Mouse (Mus musculus) cerebral cortex, adult 2 months (tissue): ENCODE measurements around the gene Kif26a.

Source experiments
- WGBS: fragments of 180-500 bp; shearing (Covaris S2); methylation state at CpG from one replicate; pipeline ENCODE4 v1.1.7; 2018; 5-methylcytosine and 5-hydroxymethylcytosine counted together

Gene Kif26a

DNA sequence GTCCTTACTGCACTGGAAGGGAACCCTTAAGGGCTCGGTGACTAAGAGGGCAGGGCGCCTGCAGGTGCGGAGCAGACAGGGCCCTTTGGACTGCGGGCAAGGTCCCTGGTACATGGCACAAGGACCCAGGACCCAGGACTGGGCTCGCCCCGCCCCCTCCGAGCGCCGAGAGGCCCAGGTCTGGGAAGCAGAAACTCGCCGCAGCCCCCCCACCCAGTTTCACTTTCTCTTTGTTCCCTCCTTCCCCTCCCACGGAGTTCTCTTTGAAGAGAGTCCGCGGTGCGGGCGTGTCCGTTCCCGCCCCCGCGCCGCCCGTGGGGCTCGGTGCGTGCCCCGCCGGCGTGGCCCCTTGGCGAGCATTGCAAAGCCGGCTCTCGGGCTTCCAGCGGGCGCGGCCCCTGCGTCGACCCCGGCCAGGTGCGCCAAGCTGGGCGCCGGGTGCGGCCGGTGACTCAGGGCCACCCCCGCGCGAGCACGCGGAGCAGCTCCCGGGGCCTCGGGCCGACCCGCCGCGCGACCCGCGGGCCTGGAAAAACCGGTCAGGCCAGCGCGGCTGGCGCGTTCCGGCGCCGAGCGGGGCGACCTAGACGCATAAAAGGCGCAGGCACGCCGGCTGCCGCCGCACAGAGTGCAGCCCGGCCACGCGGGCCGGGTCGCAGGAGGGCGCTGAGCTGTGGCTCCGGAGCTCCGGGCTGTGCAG lies 15.7 kb upstream of the Kif26a start:
- 3% methylated on average over 77 of the region's 79 CpGs for WGBS

DNA sequence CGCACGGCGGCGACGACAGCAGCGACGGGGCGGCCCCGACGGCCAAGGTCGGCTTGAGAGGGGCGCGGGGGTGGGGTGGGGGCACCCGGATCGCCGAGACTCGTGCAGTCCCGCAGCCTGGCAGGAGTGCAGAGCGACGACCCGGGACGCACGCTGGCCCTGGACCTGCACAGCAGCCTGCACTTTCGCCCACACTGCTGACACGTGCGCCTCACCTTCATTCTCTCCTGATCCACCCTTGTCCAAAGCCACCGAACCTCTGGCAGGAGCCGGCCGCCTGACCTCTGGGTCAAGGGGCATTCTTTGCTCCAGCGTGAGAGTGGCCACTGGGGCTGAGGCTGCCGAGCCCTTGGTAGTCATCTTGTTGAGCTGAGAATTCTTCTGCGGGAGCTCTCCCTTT lies 15.1 kb upstream of the Kif26a start:
- 20% methylated on average over 32 of the region's 32 CpGs for WGBS

GRCm38 (mm10) chr12:112140231-112140630 lies 5.8 kb upstream of the Kif26a start:
- WGBS: 14% methylated on average over 5 of the region's 5 CpGs

- WGBS: 63% methylated on average over 7 of the region's 7 CpGs
Measured at GRCm38 (mm10) chr12:112140745-112141144, 5.3 kb upstream of the Kif26a start.

DNA sequence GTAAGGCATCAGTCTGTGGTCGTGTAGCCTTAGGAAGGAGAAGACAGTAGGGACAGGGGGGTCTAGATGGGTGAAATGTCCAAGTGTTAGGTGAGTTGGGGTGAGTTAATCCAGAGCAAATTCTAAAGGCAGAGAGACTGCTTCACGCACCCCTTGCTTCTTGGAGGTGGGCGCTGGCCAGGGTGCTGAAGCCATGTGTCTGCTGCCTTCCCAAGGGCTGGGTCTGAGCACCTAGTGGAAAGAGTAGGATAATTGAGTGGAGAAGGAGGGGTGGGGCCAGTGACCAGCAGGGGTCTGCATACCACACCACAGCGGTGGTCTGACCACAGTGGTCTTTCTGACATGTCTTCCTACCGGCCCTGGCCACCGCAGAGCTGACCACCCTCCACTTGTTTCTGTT lies 4.7 kb upstream of the Kif26a start:
- WGBS: 65% methylated on average over 6 of the region's 6 CpGs

GRCm38 (mm10) chr12:112143116-112143832 lies 2.7 kb upstream of the Kif26a start:
- WGBS: 6% methylated on average over 14 of the region's 14 CpGs

DNA sequence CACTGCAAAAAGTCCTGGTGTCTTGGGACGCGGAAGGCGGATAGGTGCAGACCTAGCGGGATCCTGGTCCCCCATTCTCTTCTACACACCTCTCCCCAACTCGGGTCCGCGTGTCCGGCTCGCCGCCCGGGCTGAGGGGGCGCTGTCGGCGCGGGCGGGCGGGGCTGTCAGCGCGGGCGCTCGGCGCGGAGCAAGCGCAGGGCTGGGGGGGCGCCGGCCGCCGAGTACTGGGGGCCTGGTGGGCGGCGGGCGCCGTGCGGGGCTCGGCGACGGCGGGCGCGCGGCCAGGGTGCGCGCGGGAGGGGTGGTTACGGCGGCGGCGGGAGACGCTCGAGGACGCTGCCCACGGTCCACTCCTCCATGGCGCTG lies 2.2 kb upstream of the Kif26a start:
- WGBS: 1% methylated on average over 52 of the region's 52 CpGs

DNA sequence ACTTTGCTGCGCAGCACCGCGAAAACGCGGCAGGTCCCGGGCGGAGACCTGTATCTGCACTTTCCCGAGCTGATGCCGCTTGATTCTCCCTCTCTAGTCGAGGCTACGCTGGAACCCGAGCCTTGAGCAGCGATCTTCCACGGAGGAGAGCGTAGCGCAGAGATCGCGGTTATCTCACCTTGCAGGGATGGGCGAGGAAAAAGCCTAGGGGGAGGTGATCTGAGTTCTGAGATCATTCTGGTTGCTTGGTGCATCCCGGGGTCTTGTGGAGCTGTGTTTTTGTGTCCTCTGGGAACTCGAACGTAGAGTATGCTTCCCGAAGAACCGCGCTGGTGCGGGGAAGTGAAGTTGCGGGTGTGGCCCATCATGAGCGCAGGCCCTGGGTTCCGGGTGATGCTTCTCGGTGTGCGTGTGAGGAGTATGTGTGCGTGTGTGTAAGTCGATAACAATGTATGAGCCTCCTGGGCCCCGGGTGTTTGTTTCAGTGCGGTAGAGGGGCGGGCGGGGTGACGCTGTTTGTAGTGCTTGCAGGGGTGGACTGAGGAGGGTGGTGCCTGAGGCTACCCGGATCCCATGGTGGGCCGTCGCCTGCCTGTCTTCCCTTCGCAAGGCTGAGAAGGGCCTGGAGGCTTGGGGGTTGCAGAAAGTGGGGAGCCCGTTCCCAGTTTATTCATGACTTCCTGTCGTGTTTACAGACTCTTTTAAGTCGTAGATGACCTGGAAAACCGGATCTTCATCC lies 1.5 kb upstream of the Kif26a start:
- 1% methylated on average over 46 of the region's 46 CpGs for WGBS

- WGBS: under 1% methylated on average over 37 of the region's 37 CpGs
Measured at GRCm38 (mm10) chr12:112145211-112145874, 665 bp upstream of the Kif26a start.

- WGBS: 61% methylated on average over 5 of the region's 5 CpGs
Measured at GRCm38 (mm10) chr12:112147365-112147764, 1.4 kb downstream of the Kif26a start.

DNA sequence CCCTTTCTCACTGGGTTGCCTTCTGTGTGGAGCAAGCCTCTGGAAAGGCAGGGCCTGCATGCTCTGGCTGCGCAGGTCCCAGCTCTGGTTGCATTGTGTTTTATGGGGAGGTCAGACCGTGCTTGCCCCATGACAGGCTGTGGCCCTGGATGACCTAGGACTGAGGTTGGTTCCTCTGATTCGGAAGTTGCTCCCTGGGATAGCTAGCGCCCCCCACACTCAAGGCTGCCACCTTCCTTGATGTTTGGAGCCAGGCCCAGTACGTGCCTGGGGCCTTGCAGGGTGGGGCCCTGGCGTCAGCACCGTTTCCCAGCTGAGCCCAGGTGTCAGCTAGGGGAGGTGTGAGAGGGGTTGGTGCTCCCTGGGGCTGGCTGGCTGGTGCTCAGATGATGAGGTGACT lies 4.0 kb downstream of the Kif26a start:
- WGBS: 71% methylated on average over 7 of the region's 7 CpGs

GRCm38 (mm10) chr12:112151244-112151979 lies 5.4 kb downstream of the Kif26a start:
- 72% methylated on average over 12 of the region's 12 CpGs for WGBS

DNA sequence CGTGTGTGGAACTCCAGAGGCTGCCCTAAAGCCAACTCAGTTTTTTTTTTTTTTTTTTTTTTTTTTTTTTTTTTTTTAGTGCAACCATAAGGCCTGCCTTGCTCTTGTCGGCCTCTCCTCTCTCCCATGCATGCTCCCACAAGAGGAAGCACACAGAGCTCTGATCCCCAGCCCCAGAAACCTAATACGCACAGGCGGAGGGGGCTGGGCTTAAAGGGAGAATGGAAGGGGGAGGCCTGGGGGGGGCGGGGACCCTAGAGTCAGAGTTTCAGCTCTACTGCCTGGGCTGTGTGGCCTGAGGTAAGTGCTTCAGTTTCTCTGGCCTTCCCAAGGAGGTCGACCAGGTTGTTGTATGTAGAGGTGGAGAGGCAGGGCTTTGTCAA lies 6.0 kb downstream of the Kif26a start:
- 67% methylated on average over 6 of the region's 6 CpGs for WGBS

- 82% methylated on average over 12 of the region's 12 CpGs for WGBS
Measured at GRCm38 (mm10) chr12:112153597-112153996, 7.6 kb downstream of the Kif26a start.

DNA sequence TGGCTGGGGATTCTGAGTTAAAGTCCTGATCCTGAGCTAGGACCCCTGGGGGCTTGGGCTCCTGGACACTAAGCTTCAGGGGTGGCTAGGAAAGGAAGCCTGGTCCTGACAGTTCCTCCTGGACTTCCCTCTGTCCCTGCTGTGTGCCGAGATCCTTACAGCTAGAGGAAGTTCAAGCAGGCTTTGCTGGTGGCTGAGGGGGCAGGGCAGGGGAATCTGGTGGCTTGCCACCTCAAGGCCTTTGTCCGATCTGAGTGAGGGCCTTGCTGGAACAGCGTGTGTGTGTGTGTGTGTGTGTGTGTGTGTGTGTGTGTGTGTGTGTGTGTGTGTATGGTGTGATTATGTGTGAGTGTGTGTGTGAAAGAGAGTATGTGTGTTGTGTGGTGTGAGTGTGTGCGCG lies 8.5 kb downstream of the Kif26a start:
- 54% methylated on average over 5 of the region's 5 CpGs for WGBS

DNA sequence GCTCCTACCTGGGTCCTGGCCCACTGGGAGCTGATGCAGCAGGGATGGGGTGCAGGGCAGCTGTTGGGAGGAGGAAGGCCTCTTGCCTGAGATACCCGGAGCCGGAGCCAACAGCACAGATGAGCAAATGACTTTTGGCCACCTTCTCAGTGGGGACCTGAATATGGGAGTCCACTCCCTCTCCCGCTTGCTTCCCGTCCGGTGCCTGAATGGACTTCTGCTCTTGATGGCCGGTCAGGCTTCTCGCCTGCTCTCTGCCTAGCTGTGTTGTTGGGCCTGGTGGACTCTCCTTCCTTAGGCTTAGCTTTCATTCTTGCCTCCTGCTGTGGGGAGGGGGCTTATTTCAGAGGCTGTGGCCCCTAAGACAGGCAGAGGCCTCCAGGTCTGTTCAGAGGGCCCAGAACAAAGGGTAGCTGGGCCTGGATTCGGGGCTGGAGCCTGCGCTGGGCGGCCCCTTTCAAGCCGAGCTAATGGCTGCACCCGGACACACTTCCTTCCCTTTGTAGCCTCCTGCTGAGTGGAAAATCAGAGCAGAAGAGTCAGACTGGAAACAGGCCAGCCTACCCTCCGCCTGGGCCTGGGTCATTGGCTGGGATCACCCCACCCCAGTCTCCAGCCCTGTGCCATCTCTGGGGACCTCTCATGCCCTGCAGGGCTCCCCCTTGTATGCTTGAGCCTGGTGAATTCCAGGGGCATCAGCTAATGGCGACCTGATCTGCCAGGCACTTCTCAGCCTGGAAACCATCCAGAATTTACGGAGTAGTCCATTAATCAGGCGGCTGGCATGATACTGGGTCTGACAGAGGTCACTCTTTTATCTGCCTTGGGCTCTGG lies 9.4 kb downstream of the Kif26a start:
- 71% methylated on average over 16 of the region's 16 CpGs for WGBS

- WGBS: 78% methylated on average over 6 of the region's 6 CpGs
Measured at GRCm38 (mm10) chr12:112156804-112157203, 10.8 kb downstream of the Kif26a start.

GRCm38 (mm10) chr12:112158246-112158645 lies 12.2 kb downstream of the Kif26a start:
- WGBS: 69% methylated on average over 8 of the region's 8 CpGs

DNA sequence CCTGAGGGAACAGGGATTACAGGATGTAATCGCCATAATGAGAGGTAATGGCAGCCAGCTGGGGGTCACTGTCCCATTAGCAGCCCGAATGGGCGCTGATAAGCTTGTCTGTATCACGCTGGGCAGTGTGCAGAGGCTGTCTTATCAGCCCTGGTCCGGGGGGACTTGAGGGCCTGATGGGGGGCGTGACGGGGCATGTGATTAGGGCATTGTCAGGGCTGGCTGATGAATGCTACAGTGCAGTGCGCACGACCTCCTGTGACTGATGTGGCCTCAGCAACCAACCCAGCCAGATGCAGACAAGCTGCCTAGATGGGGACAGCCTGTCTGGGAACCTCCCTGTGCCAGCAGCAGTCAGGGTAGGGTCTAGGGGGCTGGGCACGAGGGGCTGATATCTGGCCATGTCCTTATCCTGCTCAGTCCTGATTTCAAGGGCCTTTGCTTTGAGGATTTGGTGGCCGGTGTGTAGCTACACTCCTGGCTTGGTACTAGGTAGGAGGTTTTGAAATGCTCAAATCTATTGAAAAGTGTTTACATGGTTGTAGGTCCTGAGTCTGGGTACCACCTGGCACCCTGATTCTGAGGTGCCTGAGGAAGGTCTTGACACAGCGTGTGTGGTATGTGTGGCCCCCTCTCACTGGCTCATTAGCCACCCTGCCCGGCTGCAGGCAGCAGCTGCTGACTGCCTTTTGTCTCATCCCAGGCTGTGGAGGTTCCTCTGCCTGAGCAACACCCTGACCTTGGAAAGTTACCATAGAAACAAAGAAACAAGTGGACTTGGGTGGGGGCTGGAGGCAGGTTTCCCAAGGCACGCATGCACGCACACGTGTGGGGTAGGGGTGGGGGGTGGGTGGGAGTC lies 18.2 kb downstream of the Kif26a start:
- 71% methylated on average over 16 of the region's 16 CpGs for whole genome bisulfite sequencing

DNA sequence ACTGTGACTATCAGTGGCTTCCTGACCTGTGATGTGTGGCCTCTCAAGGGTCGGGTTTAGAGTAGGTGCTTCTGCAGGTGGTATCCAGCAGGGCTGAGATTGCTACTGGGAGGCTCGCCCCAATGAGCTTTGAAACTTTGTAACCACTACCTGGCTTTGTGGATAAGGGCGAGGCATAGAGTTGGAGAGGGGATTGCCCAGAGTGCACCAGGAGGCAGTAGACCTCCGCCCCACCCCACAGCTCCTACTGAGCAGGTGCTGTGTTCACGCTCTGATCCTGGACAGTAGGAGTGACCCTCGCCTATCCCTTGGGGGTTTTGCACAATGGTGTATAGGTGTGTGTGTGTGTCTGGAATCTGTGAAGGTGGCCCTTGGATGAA lies 18.8 kb downstream of the Kif26a start:
- WGBS: 80% methylated on average over 6 of the region's 6 CpGs
